Comparison of ENCODE assay signal across 8 mouse cellular contexts in genomic region chr5:135702682-135703192, GRCm38 (mm10). TPM values are rescaled to one million over a fixed set of nuclear protein-coding genes. Genes with fewer than 3 reads are reported as not detected.
DNase-seq lines count a peak whose midpoint lies in the region; ATAC-seq and TF ChIP-seq lines count a peak whose summit lies in the region.

No protein-coding gene starts in this region.

- intact Hi-C loops in heart, postnatal 14 days (cut with DNase I) = no loop called here

- no peaks in the 10 kb centered on the region for H3K9me3 ChIP-seq in forebrain, embryonic 11.5 days (ENCODE audit: control insufficient read depth, low read length)
- H3K9me3 ChIP-seq in forebrain, embryonic 10.5 days = no peaks in the 10 kb centered on the region

- H3K4me3 ChIP-seq in forebrain, embryonic 11.5 days (ENCODE audit: low read depth, low read length) = no peak overlapping the region
- H3K4me3 ChIP-seq in forebrain, embryonic 10.5 days = no peak overlapping the region
- no peak overlapping the region for H3K4me3 ChIP-seq in bone marrow, adult 2 months (replicated peaks; ENCODE audit: control insufficient read depth, low read depth, low read length)

- no peak for TF ChIP-seq POLR2A in bone marrow, adult 2 months (IDR thresholded peaks at IDR 0.05; ENCODE audit: borderline replicate concordance, control insufficient read depth, low read depth, low read length)

- H3K9ac ChIP-seq in forebrain, embryonic 11.5 days (ENCODE audit: low read length) = no peak overlapping the region

- H3K27me3 ChIP-seq in forebrain, embryonic 11.5 days (ENCODE audit: control insufficient read depth, insufficient read depth, low read length) = no peaks in the 10 kb centered on the region
- H3K27me3 ChIP-seq in forebrain, embryonic 10.5 days (ENCODE audit: poor library complexity, severe bottlenecking) = no peaks in the 10 kb centered on the region

- whole genome bisulfite sequencing in forebrain, embryonic 11.5 days = 81% methylated on average over 15 of the region's 15 CpGs
- WGBS in forebrain, embryonic 10.5 days = 78% methylated on average over 15 of the region's 15 CpGs
- 3% methylated on average over 15 of the region's 15 CpGs for WGBS in bone marrow, adult 2 months

- H3K36me3 ChIP-seq in forebrain, embryonic 11.5 days (ENCODE audit: control insufficient read depth, insufficient read depth, low read length) = peaks cover 2% of the 10 kb centered on the region; the same call in 1 of the 2 replicates
- H3K36me3 ChIP-seq in forebrain, embryonic 10.5 days (replicated peaks) = peaks cover 78% of the 10 kb centered on the region

- no peak overlapping the region for H3K27ac ChIP-seq in forebrain, embryonic 11.5 days (ENCODE audit: low read depth, low read length)
- H3K27ac ChIP-seq in forebrain, embryonic 10.5 days = no peak overlapping the region
- peak overlapping the region; percentile 87 for H3K27ac ChIP-seq in bone marrow, adult 2 months (ENCODE audit: control insufficient read depth, insufficient read depth, low read depth, low read length, poor library complexity)

- no peak overlapping the region for H3K4me2 ChIP-seq in forebrain, embryonic 11.5 days (ENCODE audit: low read depth, low read length, severe bottlenecking)

- no peak for ATAC-seq in forebrain, embryonic 11.5 days (replicated peaks; ENCODE audit: low FRiP score)
- no peak for ATAC-seq in erythroid progenitor cell, adult 5-6 weeks (replicated peaks; ENCODE audit: low FRiP score, poor library complexity, severe bottlenecking)

- TF ChIP-seq CTCF in bone marrow, adult 2 months (IDR thresholded peaks at IDR 0.05; ENCODE audit: control insufficient read depth, insufficient read depth, low read length) = peak; percentile 67

- no peaks in the 10 kb centered on the region for H3K4me1 ChIP-seq in forebrain, embryonic 11.5 days (replicated peaks; ENCODE audit: control insufficient read depth, insufficient read depth, low read length)
- no peaks in the 10 kb centered on the region; the same call in 1 of the 2 replicates for H3K4me1 ChIP-seq in forebrain, embryonic 10.5 days
- H3K4me1 ChIP-seq in bone marrow, adult 2 months (ENCODE audit: control insufficient read depth, insufficient read depth, low read length) = peaks cover 11% of the 10 kb centered on the region

- DNase-seq in forebrain, embryonic 11.5 days (ENCODE audit: low spot score) = peak; percentile 56
- DNase-seq in forebrain, embryonic 10.5 days (ENCODE audit: extremely low spot score, low spot score) = no peak
- DNase-seq in heart, postnatal 14 days = peak; percentile 22 to 45
- peak; percentile 52 to 74 for DNase-seq in lung, adult 18-20 months
- DNase-seq in spleen, adult 12 weeks (ENCODE audit: low spot score) = peak; percentile 50
- no peak for DNase-seq in gastrocnemius, adult 18-20 months (ENCODE audit: low spot score)

RNA-seq across cellular contexts. Expression of gene Por, which starts 32.9 kb away (rescaled TPM):
- polyA plus RNA-seq in forebrain, embryonic 11.5 days (2014; fragmentation: Nextera tagmentation; extraction: Ambion mirVana) = 113 and 117 TPM in 2 replicates
- polyA plus RNA-seq in forebrain, embryonic 10.5 days (2016; fragmentation: Nextera tagmentation; extraction: Ambion mirVana) = 118 TPM in 2 replicates
- 17.6 and 28.4 TPM in 2 replicates for polyA plus RNA-seq in bone marrow, adult 2 months (2011; ENCODE audit: insufficient read depth, insufficient read length, low replicate concordance, missing spikeins)
- total RNA-seq in heart, postnatal 14 days (2021) = 10 to 100 TPM; 56.2 to 57.7 TPM
- total RNA-seq in gastrocnemius, adult 18-20 months (2021) = 10 to 100 TPM; 30.3 to 35.6 TPM
- 7.1 and 9.7 TPM in 2 replicates for total RNA-seq in erythroid progenitor cell, adult 5-6 weeks (2015; ENCODE audit: low replicate concordance)
- total RNA-seq in erythroid progenitor cell, adult 5-6 weeks (2017; ENCODE audit: low replicate concordance) = 10.8 and 17.5 TPM in 2 replicates

RNA-seq across cellular contexts. Expression of gene Tmem120a, which starts 41.5 kb away (rescaled TPM):
- polyA plus RNA-seq in forebrain, embryonic 11.5 days (2014; fragmentation: Nextera tagmentation; extraction: Ambion mirVana) = 46.1 and 49.0 TPM in 2 replicates
- 54.5 and 61.6 TPM in 2 replicates for polyA plus RNA-seq in forebrain, embryonic 10.5 days (2016; fragmentation: Nextera tagmentation; extraction: Ambion mirVana)
- 19.0 and 74.1 TPM in 2 replicates for polyA plus RNA-seq in bone marrow, adult 2 months (2011; ENCODE audit: insufficient read depth, insufficient read length, low replicate concordance, missing spikeins)
- total RNA-seq in heart, postnatal 14 days (2021) = 10 to 100 TPM in 1 of 2 experiments, 1 to 10 TPM in 1; 10.0 to 10.3 TPM
- total RNA-seq in gastrocnemius, adult 18-20 months (2021) = 1 to 10 TPM; 6.8 to 8.4 TPM
- 9.6 TPM in 1 of 2 replicates, not detected in the other for total RNA-seq in erythroid progenitor cell, adult 5-6 weeks (2015; ENCODE audit: low replicate concordance)
- total RNA-seq in erythroid progenitor cell, adult 5-6 weeks (2017; ENCODE audit: low replicate concordance) = 0.77 TPM in 1 of 2 replicates, not detected in the other

Comparison
In these comparisons a context has a peak if more than half of its experiments do, and no peak if none do; other contexts are left out.
1. DNase-seq: peak in forebrain, embryonic 11.5 days (single experiment), heart, postnatal 14 days (2 of 2), lung, adult 18-20 months (2 of 2) and spleen, adult 12 weeks (single experiment); none in forebrain, embryonic 10.5 days (single experiment) and gastrocnemius, adult 18-20 months (single experiment).